Mouse (Mus musculus): ENCODE results near the gene Tgif2.
"Not testable (repeated sequence)": the region's sequence is repeated elsewhere in the genome, so short reads cannot be mapped to it uniquely, and the experiment has no call there.

The Tgif2 gene

DNA sequence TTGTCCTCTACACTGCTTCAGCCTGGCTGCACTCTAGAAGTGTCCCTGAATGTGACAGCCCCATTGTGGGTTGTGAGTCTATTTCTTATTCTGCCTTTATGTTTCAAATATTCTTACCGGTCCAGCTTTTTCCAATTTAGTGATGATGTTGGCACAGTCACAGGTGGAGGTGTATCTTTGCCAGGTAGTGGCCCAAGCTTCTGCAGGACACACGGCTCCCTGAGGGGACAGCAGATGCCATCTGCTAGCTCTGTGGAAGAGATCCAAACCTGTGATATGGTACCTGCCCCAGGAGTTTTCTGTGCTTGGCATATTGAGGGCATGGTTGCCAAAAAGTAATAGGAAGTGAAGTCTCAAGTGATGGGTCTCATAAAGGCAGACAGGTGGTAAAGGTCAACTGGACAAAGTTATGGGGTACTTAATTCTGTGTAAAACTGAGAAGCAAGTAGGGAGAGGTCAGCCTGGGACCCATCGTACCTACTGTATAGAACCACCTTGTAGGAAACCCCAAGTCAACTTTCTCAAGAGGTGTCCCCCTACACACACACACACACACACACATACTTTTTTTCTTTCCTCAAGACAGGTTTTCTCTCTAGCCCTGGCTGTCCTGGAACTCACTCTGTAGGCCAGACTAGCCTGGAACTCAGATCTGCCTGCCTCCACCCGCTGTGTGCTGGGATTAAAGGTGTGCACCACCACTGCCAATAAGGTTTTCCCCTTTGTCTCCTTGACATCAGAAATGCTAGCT lies 35.1 kb downstream of the Tgif2 start:
- DNase-seq (ENCODE audit: low read depth, low spot score), result no peak

DNA sequence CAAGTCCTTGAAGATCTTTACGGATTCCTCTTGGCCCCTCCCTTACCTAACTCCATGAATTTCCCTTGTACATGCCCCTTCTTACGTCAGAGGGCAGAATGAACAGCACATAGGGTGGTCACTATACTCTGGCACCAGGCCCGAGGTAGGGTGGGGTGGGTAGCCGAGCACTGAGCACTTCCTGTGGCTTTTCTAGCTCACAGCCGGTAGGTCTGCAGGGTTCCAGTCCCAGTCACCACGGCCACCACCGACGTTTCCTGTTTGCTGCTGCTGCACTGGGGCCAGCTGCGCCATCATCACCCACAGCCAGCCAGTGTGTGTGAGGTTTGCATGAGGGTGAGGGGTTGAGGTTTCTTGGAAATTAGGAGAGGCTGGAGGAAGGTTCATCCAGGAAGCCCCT lies 37.9 kb downstream of the Tgif2 start:
- DNase-seq (ENCODE audit: low read depth, low spot score), result peak; percentile 76

DNA sequence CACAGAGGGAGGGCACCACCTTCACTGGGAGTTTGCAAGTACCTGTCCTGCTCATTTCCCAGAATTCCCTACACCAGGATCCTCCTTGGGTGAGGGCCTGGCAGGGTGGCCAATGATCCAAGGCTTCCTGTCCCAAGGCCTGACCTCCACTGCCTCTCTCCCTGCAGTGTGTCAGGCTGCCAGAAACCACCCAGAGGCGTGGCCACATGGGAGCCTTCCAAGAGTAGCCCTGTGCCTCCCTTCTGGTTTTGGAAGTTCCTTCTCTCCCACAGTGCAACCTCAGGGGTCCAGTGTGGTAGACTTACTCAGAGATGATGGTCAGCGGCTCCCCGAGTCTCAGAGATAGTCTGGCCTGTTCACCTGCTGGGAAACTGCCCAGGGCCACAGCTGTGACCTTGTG lies 39.7 kb downstream of the Tgif2 start:
- DNase-seq (ENCODE audit: low read depth, low spot score), result no peak

DNA sequence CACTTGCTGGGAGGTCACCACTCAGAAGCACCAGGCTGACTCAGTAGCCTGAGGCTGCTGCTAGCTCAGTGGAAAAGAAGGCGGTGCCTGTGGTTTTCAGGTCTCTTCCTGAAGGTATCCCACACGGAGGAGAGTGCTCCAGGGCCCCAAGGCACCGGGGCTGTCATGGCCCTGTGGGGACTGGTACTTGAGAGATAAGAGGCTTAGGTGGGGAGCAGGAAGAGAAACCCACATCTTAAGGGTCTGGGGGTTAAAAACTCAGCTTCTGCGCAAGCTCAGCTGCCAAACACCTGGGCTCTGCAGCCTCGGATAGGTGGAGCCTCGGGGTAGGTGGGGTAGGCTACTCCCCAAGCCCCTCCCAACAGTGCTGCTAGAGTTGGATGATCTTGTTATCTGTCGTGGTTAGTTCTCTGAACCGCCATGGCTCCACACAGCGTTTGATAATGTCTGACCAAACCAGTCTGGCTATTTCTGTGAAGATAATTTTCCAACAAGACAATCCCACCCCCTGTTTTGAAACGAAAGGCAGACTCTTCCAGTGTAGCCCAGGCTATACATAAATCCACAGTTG lies 42.7 kb downstream of the Tgif2 start:
- peak; percentile 75 for DNase-seq (ENCODE audit: low read depth, low spot score)

DNA sequence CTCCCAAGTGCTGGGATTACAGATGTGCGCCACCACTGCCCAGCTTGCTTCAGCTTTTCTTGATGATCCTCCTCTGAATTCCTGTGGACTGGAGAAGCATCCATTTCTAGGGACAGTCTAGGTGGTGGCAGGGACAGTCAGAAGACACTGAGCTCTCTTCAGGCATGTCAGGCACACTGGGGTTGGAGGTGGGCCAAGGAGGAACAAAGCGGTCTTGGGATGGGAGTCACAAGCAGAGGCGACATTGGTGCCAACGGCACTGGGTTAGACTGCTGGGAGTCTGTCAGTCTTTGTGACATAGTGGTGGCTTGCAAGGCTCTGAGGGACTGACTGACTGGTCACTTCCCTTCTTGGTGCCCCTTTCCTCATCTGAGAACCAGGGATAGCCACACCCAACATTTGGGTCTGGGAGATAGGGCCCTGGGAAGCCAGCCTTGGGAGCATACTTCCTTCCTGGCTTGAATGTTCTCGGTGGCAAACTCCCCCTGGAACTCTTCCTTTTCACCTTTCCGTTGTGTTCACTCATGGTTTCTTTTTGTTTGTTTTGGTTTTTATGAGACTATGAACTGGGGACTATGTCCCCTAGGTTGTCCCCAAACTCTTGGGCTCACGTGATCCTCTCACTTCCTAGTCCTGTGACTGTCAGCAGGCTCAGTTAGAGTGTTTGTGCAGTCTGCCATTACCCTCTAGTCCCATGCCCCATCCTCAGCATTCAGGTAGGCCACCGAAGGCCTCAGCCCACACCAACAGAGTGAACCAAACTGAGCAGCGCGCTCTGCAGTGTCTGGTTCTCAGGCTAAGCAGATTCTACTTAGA lies 44.8 kb downstream of the Tgif2 start:
- DNase-seq (ENCODE audit: low read depth, low spot score), result peak; percentile 26

DNA sequence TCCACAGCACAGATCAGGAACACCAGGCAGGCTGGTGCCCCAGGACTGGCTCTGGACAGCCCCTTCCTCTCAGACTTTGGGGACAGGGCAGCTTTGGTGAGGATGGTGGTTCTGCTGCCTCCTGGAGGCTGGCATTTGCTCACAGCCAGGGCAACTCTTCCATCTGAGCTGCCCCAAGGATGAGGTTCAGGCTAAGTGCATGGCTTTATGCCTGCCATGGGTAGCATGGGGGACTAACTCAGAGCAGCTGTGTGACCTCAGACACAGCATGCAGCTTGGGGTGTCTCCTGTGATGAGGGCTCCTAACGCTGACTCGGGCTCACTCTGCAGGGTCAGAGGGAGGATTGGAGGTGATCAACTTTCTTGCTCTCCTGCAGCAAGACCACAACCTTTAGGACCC lies 45.9 kb downstream of the Tgif2 start:
- DNase-seq (ENCODE audit: low read depth, low spot score), result peak; percentile 18

DNA sequence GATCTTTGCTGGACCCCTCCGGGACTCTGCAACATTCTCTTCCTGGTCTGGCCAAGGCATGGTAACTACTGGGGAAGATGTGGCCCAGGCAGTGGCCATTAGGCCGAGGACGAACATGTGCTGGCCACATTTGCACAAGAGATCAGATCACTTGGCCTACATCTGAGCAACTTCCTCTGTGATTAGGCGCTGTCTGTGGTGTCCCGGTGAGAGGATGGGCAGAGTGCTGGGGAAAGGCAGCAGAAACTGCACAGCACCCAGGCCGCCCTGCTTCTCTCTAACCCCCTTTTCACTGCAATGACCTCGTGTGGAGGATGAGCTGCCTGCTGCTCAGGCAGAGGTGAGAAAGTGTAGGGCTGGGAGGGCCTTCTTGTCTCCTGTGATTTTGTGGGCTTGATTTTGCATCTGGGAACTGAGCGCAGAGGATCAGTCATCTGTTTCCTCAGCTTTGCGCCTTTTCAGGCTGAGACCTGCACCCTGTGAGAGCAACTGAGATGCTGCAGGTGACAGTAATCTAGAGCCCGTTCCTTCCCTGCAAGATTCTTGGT lies 46.4 kb downstream of the Tgif2 start:
- peak; percentile 39 for DNase-seq (ENCODE audit: low read depth, low spot score)

DNA sequence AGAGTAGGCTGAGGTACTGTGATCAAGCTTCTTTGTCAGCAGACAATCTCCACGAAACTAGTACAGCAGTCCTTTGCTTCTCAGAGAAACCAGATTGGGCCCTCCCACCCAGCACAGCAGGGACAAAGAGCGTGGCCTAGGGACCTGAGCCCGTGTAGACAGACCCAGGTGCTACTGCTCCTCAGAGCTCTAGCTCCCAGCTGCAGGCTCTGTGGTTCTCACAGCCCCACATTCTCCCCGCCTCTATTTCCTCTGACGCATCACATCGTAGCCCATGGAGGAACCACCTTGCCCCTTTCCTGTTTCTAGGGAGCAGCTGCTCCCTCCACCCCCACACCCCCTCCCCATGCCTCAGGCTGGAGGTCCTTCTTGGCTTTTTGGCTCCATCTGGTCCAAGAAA lies 47.2 kb downstream of the Tgif2 start, which contains the start of gene Sla2:
TSS of gene Sla2 (minus strand) at position 176 of the 400 bp plus-strand sequence.
- peak; percentile 84 for DNase-seq (ENCODE audit: low read depth, low spot score)

DNA sequence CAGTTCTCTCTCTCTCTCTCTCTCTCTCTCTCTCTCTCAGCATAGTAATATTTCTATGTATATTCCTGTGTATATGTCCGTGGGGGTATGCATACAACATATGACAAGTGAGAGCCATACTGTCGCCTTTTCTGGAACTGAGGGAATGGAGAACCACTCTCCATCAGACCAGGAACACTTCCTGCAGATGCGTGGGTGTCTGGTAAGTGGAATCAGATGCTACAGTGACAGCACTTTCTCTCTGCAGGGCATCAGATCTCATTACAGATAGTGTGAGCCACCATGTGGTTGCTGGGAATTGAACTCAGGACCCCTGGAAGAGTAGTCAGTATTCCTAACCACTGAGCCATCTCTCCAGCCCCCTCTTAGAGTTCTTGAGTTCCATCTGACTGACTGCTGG lies 48.7 kb downstream of the Tgif2 start:
- DNase-seq (ENCODE audit: low read depth, low spot score), result no peak

DNA sequence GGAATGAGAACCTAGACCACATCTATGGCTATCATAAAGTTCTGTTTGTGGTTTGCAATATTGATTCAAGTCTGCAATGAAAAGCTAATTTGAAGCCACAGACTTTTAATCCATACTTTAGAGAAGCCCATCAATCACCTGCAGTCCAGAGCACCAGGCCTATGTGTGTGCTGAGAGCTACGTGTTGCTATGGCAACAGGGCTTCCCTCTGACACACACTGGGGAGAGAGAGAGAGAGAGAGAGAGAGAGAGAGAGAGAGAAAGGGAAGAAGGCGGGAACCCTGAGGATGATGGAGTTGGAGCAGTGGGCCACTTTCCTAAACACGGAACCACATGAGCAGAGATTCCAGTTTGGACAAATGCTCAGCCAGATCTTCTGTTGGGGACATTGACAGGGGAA lies 52.4 kb downstream of the Tgif2 start:
- no peak for DNase-seq (ENCODE audit: low read depth, low spot score)

DNA sequence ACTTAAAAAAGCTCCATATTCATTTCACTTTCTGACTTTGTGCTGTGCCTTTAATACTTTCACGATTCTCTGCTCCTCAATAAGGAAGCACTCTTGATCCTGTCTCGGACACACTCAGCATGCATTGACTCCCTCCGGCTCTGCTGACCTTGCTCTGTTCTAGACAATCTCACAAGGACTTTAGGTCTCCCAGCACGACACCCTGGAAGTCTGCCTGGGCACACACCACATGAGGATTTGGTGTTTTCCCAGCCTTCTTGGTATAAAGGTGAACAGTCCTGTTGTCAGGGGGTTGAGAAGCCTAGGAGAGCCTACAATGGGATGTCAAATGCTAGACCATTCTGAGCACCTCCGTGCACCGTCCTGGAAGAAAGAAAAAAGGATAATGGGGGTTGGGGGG lies 53.0 kb downstream of the Tgif2 start:
- DNase-seq (ENCODE audit: low read depth, low spot score), result no peak

DNA sequence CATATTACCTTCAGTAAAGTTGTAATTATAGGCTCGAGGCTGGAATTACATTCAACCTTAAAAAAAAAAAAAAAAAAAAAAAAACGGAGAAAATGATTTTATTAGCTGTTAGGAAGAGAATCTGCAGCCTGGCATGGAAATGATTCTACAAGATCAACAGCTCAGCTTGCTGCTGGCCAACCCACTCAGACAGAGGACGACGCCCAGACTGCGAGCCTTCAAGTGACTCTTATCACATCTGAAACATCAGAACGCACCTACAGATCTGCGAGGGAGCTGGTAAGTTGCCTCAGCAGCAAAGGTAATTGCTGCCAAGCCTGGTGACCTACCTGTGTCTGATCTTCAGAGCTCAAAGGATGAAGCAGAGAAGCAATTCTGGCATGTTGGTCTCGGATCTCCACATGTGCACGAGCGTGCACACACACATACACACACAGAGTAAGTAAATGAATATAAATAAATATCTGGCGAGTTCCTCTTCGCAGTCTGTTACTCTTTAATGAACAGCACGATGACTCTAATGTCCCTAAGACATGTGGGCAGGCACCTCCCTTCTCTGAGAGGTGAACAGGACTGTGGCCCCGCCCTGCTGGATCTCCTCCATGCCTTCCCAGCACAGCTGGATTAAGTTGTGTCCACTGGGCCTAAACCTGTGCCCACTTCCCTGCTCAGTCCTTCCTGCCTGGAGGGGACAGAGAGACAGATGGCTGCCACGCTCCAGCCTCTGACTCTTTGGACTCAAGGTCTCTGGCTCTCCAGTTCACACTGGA lies 54.9 kb downstream of the Tgif2 start:
- no peak for DNase-seq (ENCODE audit: low read depth, low spot score)

DNA sequence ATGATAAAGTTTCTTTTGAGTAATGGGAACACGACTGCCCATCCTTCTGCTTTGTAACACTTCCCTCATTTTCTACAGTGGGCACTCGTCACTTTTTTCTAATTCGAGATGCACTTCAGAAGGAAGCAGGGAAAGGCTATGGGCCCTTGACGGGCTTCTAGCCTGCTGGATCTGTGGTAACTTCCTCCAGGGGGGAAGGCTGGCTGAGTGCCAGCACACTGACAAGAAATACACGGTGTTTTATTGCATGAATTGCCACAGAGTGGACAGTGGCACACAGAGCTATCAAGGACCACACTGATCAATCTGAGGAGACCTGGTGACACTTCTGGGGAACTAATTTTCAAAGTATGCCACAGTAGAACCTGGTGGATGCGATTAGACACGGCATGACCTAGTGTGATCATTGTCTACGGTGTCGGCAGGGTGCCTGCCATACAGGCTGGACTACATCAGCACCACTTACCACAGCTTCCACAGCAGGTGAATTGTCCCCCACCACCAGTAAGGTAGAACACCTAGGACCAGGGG lies 56.6 kb downstream of the Tgif2 start:
- no peak for DNase-seq (ENCODE audit: low read depth, low spot score)

DNA sequence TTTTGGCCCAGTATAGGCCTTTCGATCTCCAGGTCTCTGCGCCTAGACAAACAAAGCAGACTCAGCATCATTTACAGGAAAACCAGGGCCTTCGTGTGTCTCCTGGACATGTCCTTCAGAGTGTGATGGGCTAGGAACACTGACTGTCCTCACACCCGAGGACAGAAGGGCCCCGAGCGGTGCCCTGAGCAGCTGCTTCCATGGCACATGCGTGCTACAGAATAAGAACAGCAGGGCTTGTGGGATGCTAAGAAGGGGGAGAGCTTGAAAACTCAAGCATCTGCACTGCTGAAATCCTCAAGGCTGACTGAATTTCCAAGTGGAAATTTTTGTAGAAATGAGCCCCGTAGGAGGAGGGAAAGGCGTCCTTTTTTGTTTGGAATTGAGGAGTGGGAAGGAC lies 57.2 kb downstream of the Tgif2 start:
- DNase-seq (ENCODE audit: low read depth, low spot score), result no peak

DNA sequence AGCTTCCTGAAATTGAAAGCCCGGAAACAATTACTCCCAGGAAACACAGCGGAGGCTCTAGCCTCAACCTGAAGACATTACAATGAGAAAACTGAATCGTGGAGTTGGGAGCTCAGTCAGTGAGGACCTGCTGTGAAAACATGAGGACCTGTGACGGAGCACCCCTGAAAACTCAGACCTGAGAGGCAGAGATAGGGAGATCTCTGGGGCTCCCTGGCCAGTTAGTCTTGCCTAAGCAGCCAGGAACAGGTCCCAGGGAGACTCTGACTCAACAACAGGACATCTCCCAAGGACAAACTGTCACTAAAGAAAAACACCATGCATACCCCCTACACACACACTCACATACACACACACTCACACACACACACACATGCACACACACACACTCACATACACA lies 58.6 kb downstream of the Tgif2 start:
- no peak for DNase-seq (ENCODE audit: low read depth, low spot score)

DNA sequence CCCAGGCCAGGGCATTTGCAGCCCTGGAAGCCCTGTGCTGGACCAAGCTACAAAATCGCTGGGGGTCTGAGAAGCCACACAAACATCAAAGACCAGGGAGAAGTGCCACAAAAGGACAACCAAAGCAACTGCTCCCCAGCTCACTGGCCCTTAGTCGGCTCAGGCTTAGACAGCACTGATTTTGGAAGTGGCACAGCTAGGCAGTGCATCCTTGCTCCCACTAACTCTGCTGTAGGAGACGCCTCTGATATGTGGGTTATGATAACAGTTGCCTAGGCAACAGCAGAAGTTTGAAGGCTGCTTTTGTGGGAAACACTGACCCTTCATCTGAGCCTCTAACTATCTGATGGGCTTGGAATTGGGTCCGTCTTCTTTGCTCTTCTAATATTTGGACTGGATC lies 59.4 kb downstream of the Tgif2 start:
- DNase-seq (ENCODE audit: low read depth, low spot score), result no peak

DNA sequence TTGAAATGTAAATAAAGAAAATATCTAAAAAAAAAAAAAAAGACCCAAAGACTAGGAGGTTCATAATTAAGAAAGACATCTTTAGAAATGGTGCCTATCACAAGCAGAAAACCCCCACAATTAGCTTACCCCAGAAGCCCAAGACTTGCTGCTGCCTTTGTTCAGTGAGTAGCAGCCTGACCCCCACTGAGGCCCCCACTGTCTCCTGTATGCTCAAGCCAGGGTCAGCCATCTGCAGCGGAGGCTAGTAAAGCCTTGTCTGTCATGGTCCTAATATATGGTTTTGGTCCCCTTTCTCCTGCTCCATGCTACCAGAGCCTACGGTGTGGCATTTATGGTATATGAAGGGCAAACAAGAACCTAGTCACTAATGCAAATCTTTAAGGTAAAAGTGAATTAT lies 61.5 kb downstream of the Tgif2 start:
- DNase-seq (ENCODE audit: low read depth, low spot score), result no peak

DNA sequence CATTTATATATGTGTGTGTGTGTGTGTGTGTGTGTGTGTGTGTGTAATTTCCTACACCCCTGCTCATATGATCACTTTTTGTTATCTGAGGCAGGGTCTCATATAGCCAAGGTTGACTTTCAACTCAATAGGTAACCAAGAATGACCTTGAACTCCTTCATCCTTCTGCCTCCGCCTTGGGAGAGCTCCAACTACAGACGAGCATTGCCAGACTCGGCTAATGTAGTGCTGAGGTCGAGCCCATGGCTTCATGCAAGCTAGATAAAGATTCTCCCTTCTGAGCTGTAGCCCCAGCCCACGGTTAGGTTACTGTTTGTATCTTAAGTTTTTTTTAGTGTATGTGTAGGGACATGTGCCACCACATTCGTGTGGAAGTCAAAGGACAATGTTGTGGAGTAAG lies 62.1 kb downstream of the Tgif2 start:
- DNase-seq (ENCODE audit: low read depth, low spot score), result no peak

DNA sequence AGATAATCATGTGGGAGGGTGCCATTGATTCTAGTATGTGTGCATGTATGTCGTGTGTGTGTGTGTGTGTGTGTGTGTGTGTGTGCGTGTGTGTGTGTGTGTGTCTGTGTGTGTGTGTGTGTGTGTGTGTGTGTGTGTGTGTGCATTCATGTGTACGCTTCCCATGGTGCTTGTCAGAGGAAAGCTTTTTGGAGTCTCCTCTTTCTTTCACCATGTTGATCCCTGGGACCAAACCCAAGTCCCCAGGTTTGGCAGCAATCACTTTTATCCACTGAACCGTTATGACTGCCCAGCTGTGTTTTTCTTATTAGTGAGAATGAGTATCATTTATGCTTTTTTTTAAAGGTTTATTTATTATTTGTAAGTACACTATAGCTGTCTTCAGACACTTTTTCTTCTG lies 62.6 kb downstream of the Tgif2 start:
- not testable (repeated sequence) for DNase-seq (ENCODE audit: low read depth, low spot score)

DNA sequence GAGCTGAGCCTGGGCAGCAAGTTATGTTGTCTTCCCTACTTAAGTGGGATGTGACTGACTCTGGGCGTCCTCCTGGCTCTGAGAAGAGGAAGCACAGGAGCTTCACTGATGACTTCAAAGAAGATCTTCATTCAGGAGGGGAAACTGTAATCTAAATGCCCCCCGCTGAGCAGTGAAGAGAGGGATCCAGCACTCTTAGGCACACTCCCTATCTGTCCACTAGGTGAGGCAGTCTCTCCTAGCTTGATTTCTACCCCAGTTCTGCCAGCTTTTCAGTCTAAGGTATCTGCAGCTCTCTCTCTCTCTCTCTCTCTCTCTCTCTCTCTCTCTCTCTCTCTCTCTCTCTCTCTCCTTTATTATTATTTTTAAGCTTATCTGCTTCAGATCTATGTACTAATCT lies 63.6 kb downstream of the Tgif2 start:
- DNase-seq (ENCODE audit: low read depth, low spot score), result peak; percentile 22

Measured in CD4-positive, CD25-positive, alpha-beta regulatory T cell, adult 2 months (primary cell).